Mouse (Mus musculus) heart, postnatal 4 days (tissue): ENCODE data around the gene Lrsam1. TPM values are rescaled to one million over a fixed set of nuclear protein-coding genes. Genes with fewer than 3 reads are reported as not detected.

Source experiments
- DNase-seq: peaks from one replicate; pipeline ENCODE4 v3.0.0; 2021
- total RNA-seq, 2 experiments: library from RNA; stranded (reverse); gene quantifications; 2 replicates each; pipeline ENCODE4 v1.2.3; 2021

Gene Lrsam1
- total RNA-seq, 2 experiments from 2014 or later, result 12.9 to 13.4 TPM

DNA sequence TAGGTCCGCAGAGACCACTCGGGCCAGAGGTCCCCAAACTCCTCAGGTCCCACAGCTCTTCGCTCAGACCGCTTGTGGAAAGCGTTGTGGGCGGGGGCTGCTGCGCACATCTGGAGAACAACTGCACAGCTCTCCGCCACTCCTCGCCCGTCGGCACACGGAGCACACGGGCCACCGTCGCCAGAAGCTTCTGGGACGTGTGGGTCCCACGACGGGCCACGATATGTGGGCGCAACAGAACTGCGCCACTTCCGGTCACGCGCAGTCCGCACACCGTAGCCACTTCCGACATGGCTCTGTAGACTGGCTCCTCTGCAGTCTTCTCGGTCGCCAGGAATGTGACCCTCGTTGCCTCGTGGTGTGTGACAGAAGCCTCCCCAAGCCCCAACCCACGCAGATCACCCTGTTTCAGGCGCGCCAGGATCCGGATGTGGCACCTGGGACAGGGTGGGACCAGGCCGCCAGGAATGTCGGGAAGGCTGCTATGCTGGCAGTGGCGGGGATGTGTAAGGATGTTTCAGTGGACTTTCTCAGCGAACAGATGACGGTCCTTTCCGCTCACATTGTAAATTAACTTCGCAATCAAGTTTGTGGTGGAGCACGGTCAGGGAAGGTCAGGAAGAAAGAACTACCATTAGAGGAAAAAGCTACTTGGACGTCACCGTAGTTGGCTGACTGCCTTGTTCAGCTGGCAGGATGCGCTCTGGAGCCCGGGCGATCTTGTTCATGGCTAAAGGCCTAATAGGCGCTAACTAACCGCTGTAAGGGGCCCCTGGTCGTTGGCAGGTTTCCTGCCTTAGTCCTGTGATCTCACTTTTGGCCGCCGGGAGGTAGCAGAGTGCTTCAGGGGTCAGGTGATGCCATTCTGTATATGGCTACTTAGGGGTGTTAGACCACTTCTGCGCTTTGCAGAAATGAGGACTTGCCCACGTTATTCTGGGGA is 5.5 kb upstream of the Lrsam1 start:
- peak; percentile 88 for DNase-seq

DNA sequence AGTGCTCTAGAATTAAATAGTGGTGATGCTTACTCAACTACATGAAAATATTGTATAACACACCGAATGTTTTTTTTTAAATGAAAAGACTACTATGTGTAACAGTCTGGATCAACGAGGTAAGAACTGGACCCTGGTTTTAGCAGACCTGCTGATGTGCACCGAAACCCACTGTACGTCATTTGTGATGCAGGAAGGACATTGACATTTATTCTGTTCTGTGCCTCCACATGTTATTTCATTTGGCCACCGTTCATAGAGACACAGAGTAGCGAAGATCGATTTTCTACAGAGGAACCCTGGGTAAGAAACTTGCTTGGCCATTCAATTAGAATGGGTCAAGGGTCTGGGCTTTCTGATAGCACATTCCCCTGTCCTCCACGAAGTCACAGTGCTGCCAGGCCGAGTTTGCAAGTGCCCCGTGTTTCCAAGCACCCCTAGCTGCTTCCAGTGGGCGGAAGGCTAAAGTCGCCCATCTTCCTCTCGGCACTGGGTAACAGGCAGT is 4.8 kb upstream of the Lrsam1 start:
- no peak for DNase-seq

DNA sequence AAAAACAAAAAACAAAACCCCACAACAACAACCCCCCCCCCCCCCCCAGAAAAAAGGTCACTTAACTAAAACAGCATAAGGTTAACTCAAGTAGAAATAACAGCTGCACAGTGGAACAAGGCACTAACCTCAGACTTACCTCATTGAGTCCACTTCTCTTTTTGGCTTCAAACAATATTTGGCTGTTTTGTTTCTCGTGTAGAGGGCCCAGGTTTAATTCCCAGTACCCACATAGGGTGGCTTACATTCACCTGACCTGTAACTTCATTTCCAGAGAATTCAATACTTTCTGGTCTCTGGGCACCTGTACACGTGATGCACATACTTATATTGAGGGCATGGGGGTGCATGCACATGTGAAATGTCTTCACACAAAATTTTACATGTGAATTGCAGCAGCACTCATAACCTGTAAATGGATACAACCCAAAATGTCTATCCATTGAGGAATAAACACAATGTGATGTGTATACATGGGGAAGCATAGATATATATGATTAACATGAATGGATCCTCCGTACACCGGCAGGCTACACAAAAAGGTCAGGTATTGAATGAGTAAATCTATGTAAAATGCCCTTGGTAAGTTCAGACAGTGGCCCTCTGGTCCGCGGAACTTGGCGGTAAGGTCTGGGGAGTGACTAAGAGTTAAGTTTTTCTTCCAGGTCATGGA is 4.2 kb upstream of the Lrsam1 start:
- no peak for DNase-seq

DNA sequence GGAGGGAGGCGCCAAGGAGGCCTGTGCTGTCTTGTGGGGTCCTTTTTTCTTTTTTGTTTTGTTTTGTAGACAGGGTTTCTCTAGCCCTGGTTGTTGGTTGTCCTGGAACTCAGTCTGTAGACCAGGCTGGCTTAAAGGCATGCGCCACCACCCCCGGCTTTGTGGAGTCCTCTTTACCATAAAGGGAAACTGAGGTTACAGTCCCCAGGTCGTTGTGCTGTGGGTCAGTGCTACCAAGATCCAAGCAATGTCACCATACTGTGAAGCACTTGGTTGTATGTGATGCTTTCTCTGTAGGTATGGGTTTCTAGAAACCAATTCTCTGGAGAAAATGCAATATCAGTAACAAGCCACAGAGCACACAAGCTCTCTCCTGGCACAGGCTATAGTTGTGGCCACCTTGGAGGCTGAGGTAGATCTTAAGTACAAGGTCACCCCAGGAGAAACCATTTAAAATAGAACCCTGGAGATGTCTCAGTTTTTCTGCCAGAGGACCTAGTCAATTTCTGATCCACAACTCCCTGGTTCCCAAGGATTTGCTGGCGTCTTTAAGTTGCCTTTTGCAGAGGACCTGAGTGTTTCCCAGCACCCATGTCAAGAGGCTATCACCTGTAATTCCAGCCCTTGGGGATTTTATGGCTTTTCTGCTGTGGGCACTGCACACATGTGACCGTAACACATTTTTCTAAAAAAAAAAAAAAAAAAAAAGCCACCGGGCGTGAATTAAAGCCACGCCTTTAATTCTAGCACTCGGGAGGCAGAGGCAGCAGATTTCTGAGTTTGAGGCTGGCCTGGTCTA is 3.4 kb upstream of the Lrsam1 start:
- DNase-seq, result no peak

DNA sequence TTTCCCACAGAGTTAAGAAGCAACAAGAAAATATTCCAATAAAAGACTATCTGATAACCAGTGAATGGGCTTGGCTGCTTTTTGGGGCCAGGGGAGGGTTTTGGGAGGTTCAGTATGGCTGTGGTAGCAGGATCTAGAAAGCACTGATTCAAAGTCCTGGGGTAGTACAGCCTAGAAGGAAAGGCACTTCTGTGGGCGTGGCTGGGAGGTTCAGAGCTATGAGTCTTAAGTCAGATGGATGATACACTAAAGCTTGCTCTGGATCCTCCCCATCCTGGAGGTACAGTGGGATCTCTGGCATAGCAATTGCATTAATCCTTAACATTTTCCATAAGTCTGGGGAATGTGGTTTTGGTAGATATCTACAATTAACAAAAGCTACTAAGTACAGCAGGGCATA is 2.6 kb upstream of the Lrsam1 start:
- no peak for DNase-seq

DNA sequence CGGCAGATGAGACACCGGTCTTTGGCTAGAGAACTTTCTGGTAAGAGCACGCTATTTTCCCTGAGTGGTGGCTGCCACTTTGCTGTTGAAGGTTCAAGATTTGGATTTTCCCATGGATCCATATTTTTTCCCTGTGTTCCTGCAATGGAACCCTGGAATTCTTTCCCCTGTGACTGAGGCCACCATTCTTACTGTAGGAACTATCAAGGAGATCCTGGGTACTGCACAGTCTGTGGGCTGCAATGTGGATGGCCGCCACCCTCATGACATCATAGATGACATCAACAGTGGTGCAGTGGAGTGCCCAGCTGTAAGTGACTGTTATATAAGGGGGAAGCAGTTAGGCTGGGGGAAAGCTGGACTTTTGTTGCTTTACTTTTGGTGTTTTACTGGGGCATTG is 2.1 kb upstream of the Lrsam1 start:
- no peak for DNase-seq

DNA sequence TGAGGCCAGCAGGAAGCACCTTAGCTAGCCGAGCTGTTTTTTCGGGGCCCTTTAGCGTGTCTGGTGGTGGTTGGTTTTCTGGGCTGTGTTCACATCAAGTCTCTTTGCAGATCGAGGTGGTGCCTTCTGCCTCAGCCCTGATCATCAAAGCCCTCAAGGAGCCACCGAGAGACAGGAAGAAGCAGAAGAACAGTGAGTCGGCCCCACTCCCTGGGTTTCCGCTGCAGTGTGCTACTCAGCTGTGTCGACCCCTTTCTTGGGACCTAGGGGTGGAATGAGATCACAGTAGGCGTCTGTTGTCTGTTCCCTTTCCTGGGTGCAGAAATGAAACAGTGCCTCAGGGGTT is 1.4 kb upstream of the Lrsam1 start:
- DNase-seq, result no peak

DNA sequence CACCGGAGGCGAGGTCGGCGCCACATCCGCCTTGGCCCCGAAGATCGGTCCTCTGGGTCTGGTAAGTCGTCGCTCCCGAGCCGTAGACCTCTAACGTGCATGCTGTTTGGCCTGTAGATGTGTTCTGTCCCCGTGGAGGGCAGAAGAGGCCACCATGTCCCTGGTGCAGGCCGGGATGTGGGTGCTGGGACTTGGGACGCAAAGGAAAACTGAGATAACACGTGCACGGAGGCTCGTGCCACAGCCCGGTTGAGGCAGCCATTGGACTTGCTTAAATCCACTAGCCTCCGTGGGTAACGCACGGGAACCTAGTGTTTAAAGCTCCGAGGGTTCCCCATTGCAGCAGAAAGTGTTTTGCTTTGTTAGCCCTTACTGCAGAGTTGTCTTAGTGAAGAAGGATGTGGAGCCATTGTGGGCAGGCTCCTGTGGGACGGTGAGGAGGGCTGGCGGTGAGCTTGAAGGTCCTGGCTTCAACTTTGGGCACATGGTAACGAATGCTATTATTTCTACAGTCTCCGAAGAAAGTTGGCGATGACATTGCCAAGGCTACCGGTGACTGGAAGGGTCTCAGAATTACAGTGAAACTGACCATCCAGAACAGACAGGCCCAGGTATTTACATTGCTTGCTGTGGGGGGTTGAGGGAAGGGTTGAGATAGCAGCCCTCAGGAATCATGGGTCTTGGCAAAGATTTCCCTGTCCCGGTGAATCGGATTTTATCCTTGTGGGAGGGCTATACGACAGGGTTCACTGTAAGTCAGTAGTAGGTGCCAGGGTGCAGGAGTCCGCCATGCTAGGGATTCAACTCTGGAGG is 854 bp upstream of the Lrsam1 start:
- DNase-seq, result peak; percentile 39

DNA sequence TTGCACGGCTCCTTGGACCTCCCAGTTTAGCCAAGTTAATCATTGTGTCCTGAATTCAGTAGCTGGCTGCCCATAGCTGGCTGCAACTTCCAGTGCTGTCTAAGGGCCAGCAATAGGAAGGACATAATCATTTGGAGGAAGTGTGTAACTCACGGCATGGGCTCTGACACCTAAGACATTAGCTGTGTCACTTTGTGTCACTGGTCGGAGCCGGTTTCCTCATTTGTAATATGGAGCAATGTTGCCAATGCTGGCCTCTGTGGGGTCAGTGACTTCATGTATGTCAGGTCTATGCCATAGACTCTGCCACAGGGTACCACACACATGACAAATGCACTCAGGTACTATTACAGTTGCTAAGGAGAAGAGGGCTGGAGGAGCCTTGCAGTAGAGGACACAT is 1.1 kb downstream of the Lrsam1 start:
- no peak for DNase-seq

DNA sequence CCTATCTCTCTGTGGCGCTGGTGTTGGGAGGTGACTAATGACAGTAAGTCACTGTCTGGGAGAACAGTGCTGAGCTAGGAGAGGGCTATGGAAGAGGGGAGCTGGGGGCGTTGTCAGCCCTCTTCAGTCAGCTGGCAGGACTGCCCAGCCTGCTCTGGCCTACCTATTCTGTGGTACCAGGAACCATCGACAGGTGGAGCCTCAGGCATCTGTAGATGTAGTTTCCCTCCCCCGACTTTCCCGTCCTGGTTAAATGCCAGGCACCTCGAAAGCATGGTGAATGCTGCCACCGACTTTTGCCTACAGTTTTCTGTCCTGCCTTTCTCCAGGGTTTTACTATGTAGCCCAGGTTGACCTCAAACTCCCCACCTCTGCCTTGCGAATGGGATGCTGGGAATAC is 4.1 kb downstream of the Lrsam1 start:
- peak; percentile 51 for DNase-seq

DNA sequence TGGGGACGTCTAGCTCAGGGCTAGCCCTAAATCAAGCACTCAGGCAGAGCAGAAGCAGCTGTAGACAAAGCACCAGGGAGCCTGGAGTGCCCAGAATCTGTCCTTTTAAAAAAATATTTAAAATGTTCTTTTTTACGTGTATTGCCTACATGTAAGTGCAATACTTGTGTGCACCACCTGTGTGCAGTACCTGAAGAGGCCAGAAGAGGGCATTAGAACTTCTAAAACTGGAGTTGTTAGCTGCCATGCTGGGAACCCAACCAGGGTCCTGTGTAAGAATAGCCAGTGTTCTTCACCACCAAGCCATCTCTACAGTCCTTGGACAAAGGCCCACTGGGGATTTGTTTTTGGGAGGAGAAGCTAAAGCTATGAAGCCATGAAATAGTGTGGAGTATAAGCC is 6.8 kb downstream of the Lrsam1 start:
- DNase-seq, result no peak

DNA sequence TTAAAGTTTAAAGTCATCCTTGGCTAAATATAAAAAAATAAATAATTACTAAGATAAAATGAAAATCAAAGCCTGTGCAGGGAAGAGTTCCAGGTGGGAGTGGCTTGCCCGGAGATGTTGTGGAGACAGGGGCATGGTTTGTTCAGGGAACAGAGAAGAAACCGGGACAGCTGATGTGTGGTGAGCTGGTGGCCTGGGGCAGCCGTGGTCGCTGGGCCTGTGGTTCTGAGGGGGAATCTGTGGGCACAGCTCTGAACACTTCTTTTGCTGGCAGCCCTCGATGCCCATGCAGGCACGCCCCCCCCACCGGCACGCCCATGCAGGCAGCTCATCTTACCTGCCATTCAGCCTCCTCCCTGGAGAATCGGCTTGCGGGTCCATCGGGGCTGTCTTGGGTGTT is 14.0 kb downstream of the Lrsam1 start:
- DNase-seq, result no peak

DNA sequence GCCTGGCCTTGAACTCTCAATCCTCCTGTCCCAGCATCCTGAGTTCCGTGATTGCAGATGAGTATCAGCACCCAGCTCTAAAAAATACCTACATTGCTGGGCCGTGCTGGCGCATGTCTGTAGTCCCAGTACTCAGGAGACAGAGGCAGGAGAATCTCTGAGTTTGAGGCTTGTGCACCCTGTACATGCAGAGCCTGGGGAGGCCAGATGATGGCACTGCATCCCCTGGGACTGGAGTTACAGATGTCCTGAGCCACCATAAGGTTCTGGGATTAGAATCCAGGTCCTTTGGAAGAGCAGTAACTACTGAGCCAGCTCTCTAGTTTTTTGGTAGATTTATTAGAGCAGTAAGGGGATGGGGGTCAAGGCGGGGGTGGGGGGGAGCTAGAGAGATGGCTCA is 20.9 kb downstream of the Lrsam1 start:
- DNase-seq, result no peak

DNA sequence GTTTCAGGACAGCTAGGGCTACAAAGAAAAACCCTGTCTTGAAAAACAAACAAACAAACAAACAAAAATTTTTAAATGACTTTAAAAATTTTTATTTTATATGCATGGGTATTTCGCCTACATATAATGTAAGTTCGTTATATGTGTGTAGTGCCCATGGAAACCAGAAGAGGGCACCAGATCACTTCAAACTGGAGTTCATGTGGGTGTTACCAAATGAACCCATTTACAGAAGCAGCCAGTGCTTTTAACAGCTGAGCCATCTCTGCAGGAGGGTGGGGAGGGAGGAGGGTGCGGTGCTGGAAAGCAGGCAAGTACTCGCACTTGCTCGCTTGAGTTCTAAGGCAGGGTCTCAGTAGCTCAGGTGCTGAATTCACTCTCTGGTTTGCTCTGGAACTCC is 22.0 kb downstream of the Lrsam1 start:
- peak; percentile 57 for DNase-seq

DNA sequence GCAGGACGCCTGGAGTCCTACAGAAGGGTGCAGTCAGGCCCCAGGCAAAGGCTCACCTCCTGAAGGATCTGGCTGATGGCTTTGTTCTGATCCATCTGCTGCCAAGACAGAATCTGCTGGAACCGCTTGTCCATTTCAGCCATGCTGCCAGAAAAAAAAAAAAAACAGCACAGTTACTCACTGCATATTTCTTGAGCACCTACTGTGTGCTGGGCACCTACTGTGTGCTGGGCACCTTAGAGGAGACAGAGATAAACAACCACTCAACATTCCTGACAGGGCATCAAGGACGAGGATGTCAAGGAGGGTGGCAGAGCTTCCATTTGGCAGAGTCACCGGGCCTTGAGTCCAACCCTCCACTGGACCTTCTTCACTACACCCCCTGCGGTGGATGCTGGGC is 22.7 kb downstream of the Lrsam1 start:
- DNase-seq, result no peak

DNA sequence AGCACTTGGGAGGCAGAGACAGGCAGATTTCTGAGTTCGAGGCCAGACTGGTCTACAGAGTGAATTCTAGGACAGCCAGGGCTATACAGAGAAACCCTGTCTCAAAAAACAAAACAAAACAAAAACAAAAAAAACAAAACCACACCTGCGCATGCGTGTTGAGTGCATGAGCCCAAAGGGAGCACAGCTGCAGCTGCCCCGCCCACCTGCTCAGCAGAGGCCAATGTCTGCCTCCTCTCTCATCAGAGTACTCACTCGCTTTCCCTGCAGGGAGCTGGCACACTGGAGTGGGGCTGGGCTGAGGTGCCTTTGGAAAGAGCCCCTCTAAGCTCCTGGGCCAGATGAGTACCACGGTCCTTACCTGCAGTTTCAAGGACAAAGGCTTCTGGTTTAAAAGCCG is 29.7 kb downstream of the Lrsam1 start:
- no peak for DNase-seq

DNA sequence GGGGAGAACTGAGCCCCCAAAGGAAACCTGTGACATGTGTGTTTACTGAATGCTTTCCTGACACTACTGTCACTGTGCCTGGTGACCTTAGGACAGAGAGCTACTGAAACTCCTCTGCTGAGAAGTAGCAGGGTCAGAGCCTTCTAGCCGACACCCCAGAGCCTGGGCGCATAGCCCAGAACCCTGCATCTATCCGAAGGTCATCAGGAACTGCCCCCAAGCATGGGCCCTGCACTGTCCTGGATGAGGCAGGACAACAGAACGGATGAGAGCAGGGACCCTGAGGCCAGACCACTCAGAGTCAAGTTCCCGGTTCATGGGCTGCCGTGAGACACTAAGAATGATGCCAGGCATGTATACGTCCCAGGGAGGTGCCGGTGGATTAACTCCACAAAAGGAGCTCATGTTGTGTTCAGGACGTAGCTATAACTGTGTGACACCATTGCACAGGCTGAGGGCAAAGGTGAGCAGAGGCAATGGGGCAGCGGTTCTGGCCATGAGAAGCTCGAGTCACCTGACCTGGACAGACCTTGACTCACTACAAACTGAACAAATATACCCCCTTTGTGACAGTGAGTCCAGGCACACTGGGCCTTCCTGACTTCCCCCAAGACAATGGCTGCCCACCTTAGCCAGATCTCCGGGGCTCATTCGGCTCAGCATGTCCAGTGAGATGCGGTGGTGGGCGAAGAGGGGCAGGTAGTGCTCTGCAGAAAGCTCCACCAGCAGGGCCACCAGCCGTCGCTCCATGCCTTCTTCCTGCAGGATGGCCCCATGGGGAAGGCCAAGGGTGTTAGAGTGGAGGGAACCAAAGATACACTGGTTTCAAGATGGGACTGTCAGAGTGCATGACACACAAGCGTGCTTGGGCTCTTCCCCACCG is 32.2 kb downstream of the Lrsam1 start:
- DNase-seq, result no peak

DNA sequence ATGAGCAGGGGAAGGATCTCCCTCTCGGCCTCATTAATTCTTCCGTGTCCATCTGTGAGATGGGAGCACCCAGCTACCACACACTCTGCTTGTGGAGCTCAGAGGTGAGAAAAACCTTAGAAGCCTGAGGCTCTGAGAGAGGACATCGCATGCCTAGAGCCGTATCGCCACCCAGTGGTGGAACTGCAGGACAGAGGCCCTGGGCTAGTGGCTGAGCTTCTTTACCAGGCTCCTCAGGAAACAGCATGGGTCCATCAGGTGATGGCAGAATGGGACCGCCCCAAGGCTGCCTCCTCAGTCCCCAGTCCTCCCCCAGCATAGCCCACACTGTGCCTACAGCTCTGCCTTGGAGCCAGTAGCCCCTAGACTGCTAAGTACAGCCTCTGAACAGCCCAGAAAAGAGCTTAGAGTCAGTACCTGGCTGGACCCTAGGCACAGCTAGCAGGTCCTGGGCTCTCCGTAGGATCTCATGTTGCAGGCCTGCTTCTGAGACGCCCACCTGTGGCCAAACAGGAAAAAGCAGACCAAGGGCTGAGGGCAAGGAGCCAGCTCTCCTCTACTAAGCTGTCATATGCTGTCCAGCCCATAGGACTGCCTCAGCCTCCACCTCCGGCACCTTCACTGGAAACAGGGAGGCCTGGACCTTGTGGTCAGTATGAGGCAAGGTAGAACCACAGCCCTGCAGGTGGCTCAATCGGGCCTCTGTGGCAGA is 33.0 kb downstream of the Lrsam1 start:
- peak; percentile 89 for DNase-seq

DNA sequence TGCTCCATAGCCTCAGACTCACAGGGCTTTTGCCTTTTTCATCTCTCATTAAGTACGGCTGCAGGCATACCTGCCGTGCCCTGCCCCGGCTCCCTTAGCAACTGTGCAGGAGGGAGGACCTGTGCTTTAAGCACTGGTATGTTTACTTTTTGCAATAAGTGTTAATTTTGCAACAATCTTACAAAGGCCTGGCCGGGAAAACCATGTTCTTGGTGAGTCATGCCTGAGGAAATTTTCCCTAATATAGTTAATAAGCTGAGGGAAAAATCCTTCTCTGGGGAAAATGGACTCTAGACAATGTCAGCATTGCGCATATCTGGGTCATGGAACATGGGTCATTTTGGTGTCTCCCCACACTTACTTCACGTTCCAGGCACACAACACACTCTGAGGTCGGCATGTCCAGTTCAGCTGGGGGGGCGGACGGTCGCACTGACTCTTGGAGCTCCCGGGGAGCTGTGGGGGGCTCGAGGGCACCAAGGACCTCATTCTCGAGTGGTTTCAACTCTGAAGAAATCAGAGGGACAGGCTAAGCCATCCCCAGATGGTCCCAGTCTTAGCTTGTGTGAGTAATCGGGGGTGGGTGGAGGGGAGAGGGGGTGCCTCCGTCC is 33.7 kb downstream of the Lrsam1 start:
- no peak for DNase-seq
